Comparison of ENCODE assay signal across 9 mouse cellular contexts in the genomic region with DNA sequence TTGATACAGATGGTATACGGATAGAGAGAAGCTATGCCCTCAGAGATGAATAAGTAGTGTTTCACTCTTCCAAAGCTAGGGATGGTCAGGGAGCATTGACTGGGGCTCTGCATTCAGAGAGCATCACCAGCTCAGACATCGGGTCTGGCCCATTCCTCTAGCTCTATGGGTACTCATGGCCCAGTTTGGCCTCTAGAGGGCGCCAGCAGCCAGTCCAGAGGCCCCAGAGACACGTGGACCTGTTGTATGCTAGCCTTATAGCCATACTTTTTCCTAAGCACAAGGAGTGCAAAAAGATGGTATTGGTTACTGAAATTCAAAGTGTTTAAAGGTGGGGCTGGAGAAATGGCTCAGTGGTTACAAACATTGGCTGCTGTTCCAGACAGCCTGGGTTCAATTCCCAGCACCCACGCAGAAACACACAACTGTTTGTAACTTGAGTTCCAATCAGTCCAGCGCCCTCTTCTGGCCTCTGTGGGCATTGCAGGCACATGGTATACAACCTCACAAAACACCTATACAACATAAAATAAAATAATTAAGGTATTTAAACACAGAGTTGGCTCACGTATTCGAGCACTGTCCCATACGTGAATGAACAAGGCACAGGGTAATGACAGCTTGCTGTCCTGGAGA.
DNase-seq lines count a peak whose midpoint lies in the region; ATAC-seq and TF ChIP-seq lines count a peak whose summit lies in the region.
"Had no signal": no experiment of that assay in that cellular context is flagged by ENCODE, and none has a peak within 500 bp of the region (broad histone marks: within the 10 kb centered on the region; RNA-seq: fewer than 3 reads in every experiment).

No protein-coding gene starts in this region.

- no peaks in the 10 kb centered on the region for H3K27me3 ChIP-seq in lung, embryonic 14.5 days (ENCODE audit: insufficient read depth, low read length)
- no peaks in the 10 kb centered on the region for H3K27me3 ChIP-seq in liver, embryonic 14.5 days (ENCODE audit: control insufficient read depth, insufficient read depth, low read length)
- H3K27me3 ChIP-seq in heart, embryonic 11.5 days (ENCODE audit: control insufficient read depth, insufficient read depth, low read length): no peaks in the 10 kb centered on the region

- no peak overlapping the region for H3K4me2 ChIP-seq in lung, embryonic 14.5 days
- no peak overlapping the region for H3K4me2 ChIP-seq in liver, embryonic 14.5 days (ENCODE audit: low read depth)
- no peak overlapping the region for H3K4me2 ChIP-seq in heart, embryonic 11.5 days

- no peaks in the 10 kb centered on the region for H3K36me3 ChIP-seq in lung, embryonic 14.5 days (ENCODE audit: insufficient read depth)
- H3K36me3 ChIP-seq in liver, embryonic 14.5 days (replicated peaks; ENCODE audit: control insufficient read depth, insufficient read depth, low read depth): no peaks in the 10 kb centered on the region
- H3K36me3 ChIP-seq in heart, embryonic 11.5 days (ENCODE audit: control insufficient read depth, insufficient read depth, low read length): no peaks in the 10 kb centered on the region

- TF ChIP-seq CTCF in lung, embryonic 14.5 days (IDR thresholded peaks at IDR 0.05; ENCODE audit: low read depth): no peak; the same call in 1 of the 2 replicates
- no peak for TF ChIP-seq CTCF in lung, adult 2 months (IDR thresholded peaks at IDR 0.05; ENCODE audit: insufficient read depth, low read length)
- peak; percentile 44 for TF ChIP-seq CTCF in liver, embryonic 14.5 days (IDR thresholded peaks at IDR 0.05; ENCODE audit: low read depth)

- H3K27ac ChIP-seq in lung, embryonic 14.5 days (ENCODE audit: low read depth): no peak overlapping the region
- no peak overlapping the region for H3K27ac ChIP-seq in liver, embryonic 14.5 days
- no peak overlapping the region for H3K27ac ChIP-seq in heart, embryonic 11.5 days (ENCODE audit: low read depth, low read length)

- no peaks in the 10 kb centered on the region for H3K4me1 ChIP-seq in lung, embryonic 14.5 days (ENCODE audit: insufficient read depth)
- no peaks in the 10 kb centered on the region for H3K4me1 ChIP-seq in lung, adult 2 months (ENCODE audit: control insufficient read depth, insufficient read depth, low read length)
- no peaks in the 10 kb centered on the region for H3K4me1 ChIP-seq in liver, embryonic 14.5 days (replicated peaks; ENCODE audit: control insufficient read depth in 2 of 2, insufficient read depth in 2 of 2, low read length in 1 of 2)
- 0 out of 2 replicates have a peak, but pooled peaks cover 3% of the 10 kb centered on the region for H3K4me1 ChIP-seq in heart, embryonic 11.5 days (ENCODE audit: control insufficient read depth, insufficient read depth, low read length)

- H3K9ac ChIP-seq in lung, embryonic 14.5 days: no peak overlapping the region
- H3K9ac ChIP-seq in liver, embryonic 14.5 days (replicated peaks): no peak overlapping the region
- no peak overlapping the region for H3K9ac ChIP-seq in heart, embryonic 11.5 days (ENCODE audit: low read depth, low read length)

- ATAC-seq in lung, embryonic 14.5 days (ENCODE audit: insufficient read depth): no peak
- no peak for ATAC-seq in liver, embryonic 14.5 days (ENCODE audit: insufficient read depth)
- no peak for ATAC-seq in heart, embryonic 11.5 days (replicated peaks; ENCODE audit: insufficient number of reproducible peaks, low FRiP score, low TSS enrichment)
- ATAC-seq: CD4-positive, CD25-positive, alpha-beta regulatory T cell, adult 4 months had no signal

- no peak for TF ChIP-seq POLR2A in lung, adult 2 months (IDR thresholded peaks at IDR 0.05; ENCODE audit: borderline replicate concordance, extremely low read depth, low read depth, low read length)

- DNase-seq in cerebellum, adult 8-10 months: peak; percentile 5
- no peak for DNase-seq in cerebellum, adult 11-12 months
- DNase-seq in lung, embryonic 14.5 days: peak; percentile 11
- DNase-seq in lung, adult 2 months: no peak
- peak; percentile 53 for DNase-seq in brain, adult 2 months (ENCODE audit: low read depth, low spot score)
- no peak for DNase-seq in liver, embryonic 14.5 days (ENCODE audit: low read depth in 3 of 3, low spot score in 3 of 3)
- no peak for DNase-seq in urinary bladder, postnatal 4 days (ENCODE audit: low spot score in 2 of 2)

- no peaks in the 10 kb centered on the region for H3K9me3 ChIP-seq in lung, embryonic 14.5 days (ENCODE audit: low read depth, low read length)
- H3K9me3 ChIP-seq in liver, embryonic 14.5 days (ENCODE audit: control insufficient read depth, low read length): no peaks in the 10 kb centered on the region
- H3K9me3 ChIP-seq in heart, embryonic 11.5 days (replicated peaks; ENCODE audit: control insufficient read depth, low read length): no peaks in the 10 kb centered on the region

- 64% methylated on average over 9 of the region's 9 CpGs for WGBS in lung, embryonic 14.5 days
- WGBS in lung, adult 2 months: 62% methylated on average over 9 of the region's 9 CpGs
- 50% methylated on average over 9 of the region's 9 CpGs for WGBS in liver, embryonic 14.5 days (ENCODE audit: insufficient replicate concordance)
- WGBS in heart, embryonic 11.5 days (ENCODE audit: insufficient replicate concordance): 61% methylated on average over 9 of the region's 9 CpGs

- TF ChIP-seq EP300 in liver, embryonic 14.5 days (IDR thresholded peaks at IDR 0.05; ENCODE audit: low read depth): no peak

- no peak overlapping the region for H3K4me3 ChIP-seq in lung, embryonic 14.5 days (ENCODE audit: low read depth, low read length)
- H3K4me3 ChIP-seq in lung, adult 2 months (replicated peaks; ENCODE audit: extremely low read depth, low read depth, low read length): no peak overlapping the region
- no peak overlapping the region for H3K4me3 ChIP-seq in liver, embryonic 14.5 days (ENCODE audit: insufficient read depth in 1 of 2, low read depth in 2 of 2, low read length in 2 of 2)
- no peak overlapping the region for H3K4me3 ChIP-seq in heart, embryonic 11.5 days (ENCODE audit: low read depth, low read length)

Comparison
In these comparisons a context has a peak if more than half of its experiments do, and no peak if none do; other contexts are left out.
1. DNase-seq: peak in cerebellum, adult 8-10 months (single experiment), lung, embryonic 14.5 days (single experiment) and brain, adult 2 months (single experiment); none in cerebellum, adult 11-12 months (single experiment), lung, adult 2 months (single experiment), liver, embryonic 14.5 days (0 of 3) and urinary bladder, postnatal 4 days (0 of 2).